Mouse (Mus musculus) liver, postnatal 0 days (tissue): Measurements from ENCODE around the gene Hipk2.

Source experiments
- CTCF ChIP-seq: sonication (generic); IDR thresholded peaks from 2 replicates; pipeline ENCODE4 v1.5.1; 2016; ENCODE audit warnings: antibody characterized with exemption, low read depth
- EP300 ChIP-seq: IDR thresholded peaks from 2 replicates; pipeline ENCODE4 v1.6.1; 2016; ENCODE audit warnings: antibody characterized with exemption, low read depth, mild to moderate bottlenecking

GRCm38 (mm10) chr6:38661626-38662025, 214.3 kb downstream of the Hipk2 start:
- TF ChIP-seq CTCF (no peak), EP300 (no peak)
